Mouse (Mus musculus) MEL (cell line): ENCODE measurements around the gene Tmprss4.

ENCODE experiments used
- CTCF ChIP-seq, 3 experiments: IDR thresholded peaks in 2 of 3; conservative IDR thresholded peaks in 1 of 3; 2 replicates each; pipeline ENCODE4 v1.5.1; 2011 to 2012; ENCODE audit warnings: low read length in 3 of 3, low read depth in 2 of 3, mild to moderate bottlenecking in 2 of 3, improper control_type of control experiment in 1 of 3, inconsistent platforms in 1 of 3, mixed read lengths in 1 of 3, moderate library complexity in 1 of 3; ENCODE audit not compliant: control insufficient read depth in 1 of 3, insufficient read depth in 1 of 3, poor library complexity in 1 of 3, severe bottlenecking in 1 of 3
- MAFK ChIP-seq: IDR thresholded peaks from 2 replicates; pipeline ENCODE4 v1.6.1; 2011; ENCODE audit warnings: low read depth, mild to moderate bottlenecking, low read length, improper control_type of control experiment, borderline replicate concordance
- MAX ChIP-seq: IDR thresholded peaks from 2 replicates; pipeline ENCODE4 v1.6.1; 2011; ENCODE audit warnings: low read length, improper control_type of control experiment
- POLR2A ChIP-seq, 2 experiments: IDR thresholded peaks; 2 replicates each; pipeline ENCODE4 v1.6.1; 2011 to 2012; ENCODE audit warnings: low read length in 2 of 2, mild to moderate bottlenecking in 2 of 2, control low read depth in 1 of 2, improper control_type of control experiment in 1 of 2, low read depth in 1 of 2, moderate library complexity in 1 of 2; ENCODE audit not compliant: control insufficient read depth in 1 of 2, insufficient read depth in 1 of 2, poor library complexity in 1 of 2
- POLR2AphosphoS5 ChIP-seq: IDR thresholded peaks from 2 replicates; pipeline ENCODE4 v1.6.1; 2012; ENCODE audit warnings: low read depth, borderline replicate concordance, mild to moderate bottlenecking, inconsistent platforms, low read length, moderate library complexity, mixed read lengths
- TBP ChIP-seq: IDR thresholded peaks from 2 replicates; pipeline ENCODE4 v1.8.0; 2011; ENCODE audit warnings: low read depth, low read length, improper control_type of control experiment
- UBTF ChIP-seq: IDR thresholded peaks from 2 replicates; pipeline ENCODE4 v1.6.1; 2012; ENCODE audit warnings: low read depth, mild to moderate bottlenecking, inconsistent platforms, low read length, improper control_type of control experiment, moderate library complexity, borderline replicate concordance; ENCODE audit not compliant: insufficient read depth

DNA sequence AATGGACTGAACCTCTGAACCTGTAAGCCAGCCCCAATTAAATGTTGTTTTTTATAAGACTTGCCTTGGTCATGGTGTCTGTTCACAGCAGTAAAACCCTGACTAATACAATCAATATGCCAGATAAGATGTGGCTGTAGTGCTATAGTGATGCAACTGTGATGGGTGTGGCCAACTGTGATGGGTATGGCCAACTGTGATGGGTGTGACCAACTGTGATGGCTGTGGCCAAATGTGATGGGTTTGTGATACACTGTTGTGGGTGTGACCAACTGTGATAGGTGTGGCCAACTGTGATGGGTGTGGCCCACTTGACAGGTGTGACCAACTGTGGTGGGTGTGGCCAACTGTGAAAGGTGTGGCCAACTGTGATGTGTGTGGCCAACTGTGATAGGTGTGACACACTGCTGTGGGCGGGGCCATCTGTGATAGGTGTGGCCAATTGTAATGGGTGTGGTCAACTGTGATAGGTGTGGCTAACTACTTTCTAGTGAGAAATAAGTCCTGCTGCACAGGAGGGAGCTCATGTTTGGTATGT lies 32.8 kb downstream of the Tmprss4 start:
- TF ChIP-seq TBP: no peak
- TF ChIP-seq POLR2AphosphoS5: no peak; the same call in 1 of the 2 replicates
- TF ChIP-seq UBTF: no peak
- no peak for TF ChIP-seq CTCF (IDR thresholded peaks at IDR 0.05 in 2 of 3, conservative IDR thresholded peaks at IDR 0.05 in 1 of 3; ENCODE audit: control insufficient read depth in 1 of 3, insufficient read depth in 1 of 3, low read depth in 2 of 3, low read length in 3 of 3, poor library complexity in 1 of 3, severe bottlenecking in 1 of 3)
- TF ChIP-seq POLR2A (IDR thresholded peaks at IDR 0.05; ENCODE audit: control insufficient read depth in 1 of 2, insufficient read depth in 1 of 2, low read depth in 1 of 2, low read length in 2 of 2, poor library complexity in 1 of 2): no peak
- TF ChIP-seq MAX: no peak
- no peak for TF ChIP-seq MAFK
